Mouse (Mus musculus): Measurements from ENCODE around the gene Trim56. TPM values are rescaled to one million over a fixed set of nuclear protein-coding genes. Genes with fewer than 3 reads are reported as not detected.

The Trim56 gene
- polyA plus RNA-seq, 1 experiment from 2014 or later: 12.2 TPM

- Histone ChIP-seq H3K4me3 (ENCODE audit: low read length) (no peak overlapping the region), H3K4me1 (replicated peaks; ENCODE audit: control insufficient read depth, insufficient read depth, low read length) (no peaks in the 10 kb centered on the region), H3K4me2 (ENCODE audit: low read depth, low read length) (no peak overlapping the region), H3K9ac (ENCODE audit: low read length) (no peak overlapping the region), H3K9me3 (ENCODE audit: control insufficient read depth, low read length) (no peaks in the 10 kb centered on the region), H3K27ac (ENCODE audit: low read length) (no peak overlapping the region), H3K36me3 (ENCODE audit: control insufficient read depth, insufficient read depth, low read length) (no peaks in the 10 kb centered on the region), H3K27me3 (ENCODE audit: control insufficient read depth, insufficient read depth, low read depth, low read length) (no peaks in the 10 kb centered on the region)
- 16% methylated on average over 11 of the region's 12 CpGs for WGBS
- ATAC-seq (ENCODE audit: low read depth): peak; percentile 45; the same call in 1 of the 2 replicates
These were observed 54.1 kb downstream of the Trim56 start for GRCm38 (mm10) chr5:137061809-137062481.

Other genes starting within 250 kb of the Trim56 start
- gene Col26a1, start 233.0 kb downstream of the Trim56 start, polyA plus RNA-seq (2015; fragmentation: Nextera tagmentation; extraction: Ambion mirVana): 5.9 and 7.2 TPM in 2 replicates
- 92.8 and 93.7 TPM in 2 replicates for gene Ift22, start 208.1 kb downstream of the Trim56 start, polyA plus RNA-seq (2015; fragmentation: Nextera tagmentation; extraction: Ambion mirVana)
- gene Fis1, start 162.9 kb downstream of the Trim56 start, polyA plus RNA-seq (2015; fragmentation: Nextera tagmentation; extraction: Ambion mirVana): 286 and 300 TPM in 2 replicates
- 5.1 and 6.2 TPM in 2 replicates for gene Cldn15, start 149.6 kb downstream of the Trim56 start, polyA plus RNA-seq (2015; fragmentation: Nextera tagmentation; extraction: Ambion mirVana)
- gene Plod3, start 129.2 kb downstream of the Trim56 start, polyA plus RNA-seq (2015; fragmentation: Nextera tagmentation; extraction: Ambion mirVana): 56.1 and 63.0 TPM in 2 replicates
- 113 and 115 TPM in 2 replicates for gene Znhit1, start 128.2 kb downstream of the Trim56 start, polyA plus RNA-seq (2015; fragmentation: Nextera tagmentation; extraction: Ambion mirVana)
- gene Vgf, start 89.8 kb downstream of the Trim56 start, polyA plus RNA-seq (2015; fragmentation: Nextera tagmentation; extraction: Ambion mirVana): 0.13 TPM in 1 of 2 replicates, not detected in the other
- 191 and 206 TPM in 2 replicates for gene Ap1s1, start 70.1 kb downstream of the Trim56 start, polyA plus RNA-seq (2015; fragmentation: Nextera tagmentation; extraction: Ambion mirVana)
- gene Serpine1, start 43.9 kb downstream of the Trim56 start, polyA plus RNA-seq (2015; fragmentation: Nextera tagmentation; extraction: Ambion mirVana): 0.93 and 1.1 TPM in 2 replicates
- 0.70 TPM in 1 of 2 replicates, not detected in the other for gene Muc3, start 33.1 kb upstream of the Trim56 start, polyA plus RNA-seq (2015; fragmentation: Nextera tagmentation; extraction: Ambion mirVana)
- gene Muc3a, start 96.2 kb upstream of the Trim56 start, polyA plus RNA-seq (2015; fragmentation: Nextera tagmentation; extraction: Ambion mirVana): 0.11 TPM in 1 of 2 replicates, not detected in the other
- gene Ache, start 171.3 kb upstream of the Trim56 start, polyA plus RNA-seq (2015; fragmentation: Nextera tagmentation; extraction: Ambion mirVana): 1.9 and 2.6 TPM in 2 replicates
- gene Ufsp1, start 178.4 kb upstream of the Trim56 start, polyA plus RNA-seq (2015; fragmentation: Nextera tagmentation; extraction: Ambion mirVana): 5.1 and 5.6 TPM in 2 replicates
- 141 and 144 TPM in 2 replicates for gene Srrt, start 191.5 kb upstream of the Trim56 start, polyA plus RNA-seq (2015; fragmentation: Nextera tagmentation; extraction: Ambion mirVana)
- 90.5 and 94.0 TPM in 2 replicates for gene Trip6, start 198.2 kb upstream of the Trim56 start, polyA plus RNA-seq (2015; fragmentation: Nextera tagmentation; extraction: Ambion mirVana)
- 11.6 and 12.5 TPM in 2 replicates for gene Slc12a9, start 217.4 kb upstream of the Trim56 start, polyA plus RNA-seq (2015; fragmentation: Nextera tagmentation; extraction: Ambion mirVana)
- 50.7 and 56.9 TPM in 2 replicates for gene Ephb4, start 233.9 kb upstream of the Trim56 start, polyA plus RNA-seq (2015; fragmentation: Nextera tagmentation; extraction: Ambion mirVana)